Mouse (Mus musculus) ovary, postnatal 36 days (tissue): Measurements from ENCODE around the gene Ramp2.

Experiments used
- DNase-seq: peaks from one replicate; pipeline ENCODE4 v3.0.0; 2022; ENCODE audit warnings: low spot score, mixed read lengths

Ramp2 gene

DNA sequence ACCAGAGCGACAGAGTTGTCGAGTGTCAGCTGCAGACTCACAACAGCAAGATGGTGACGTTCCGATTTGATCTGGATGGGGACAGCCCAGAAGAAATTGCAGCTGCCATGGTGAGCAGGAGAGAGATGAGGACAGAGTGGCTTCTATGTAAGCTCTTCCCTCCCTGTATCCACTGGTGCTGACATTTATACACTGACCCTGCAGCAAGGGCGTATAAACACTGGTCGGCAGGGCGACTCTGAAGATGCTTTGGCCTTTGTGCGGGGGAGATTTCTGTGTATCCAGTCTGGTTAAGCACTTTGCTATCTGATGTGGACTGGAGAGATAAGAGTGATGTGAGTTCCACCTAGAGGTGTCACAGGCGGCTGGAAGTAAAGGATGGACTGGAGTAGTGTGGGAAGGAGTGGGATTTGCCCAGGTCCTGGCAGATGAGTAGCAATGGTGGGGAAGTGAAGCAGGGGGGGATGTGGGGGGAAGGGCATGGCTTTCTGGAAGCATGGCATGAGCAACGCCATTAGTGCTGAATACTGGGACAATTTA, 23.8 kb downstream of the Ramp2 start:
- DNase-seq = no peak

DNA sequence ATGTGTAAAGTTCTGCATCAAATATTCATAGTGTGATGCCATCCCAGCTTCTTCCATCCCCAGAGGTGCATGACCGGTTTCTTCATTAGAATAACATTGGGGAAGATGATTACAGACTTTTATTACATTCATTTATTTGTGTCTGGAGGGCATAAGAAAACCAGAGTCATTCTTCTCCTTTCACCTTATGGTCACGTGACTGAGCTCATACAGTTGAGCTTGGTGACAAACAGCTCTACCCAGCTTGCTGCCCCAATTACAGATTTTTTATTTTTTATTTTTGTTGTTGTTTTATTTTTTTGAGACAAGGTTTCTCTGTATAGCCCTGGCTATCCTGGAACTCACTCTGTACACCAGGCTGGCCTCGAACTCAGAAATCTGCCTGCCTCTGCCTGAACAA, 26.6 kb downstream of the Ramp2 start:
- no peak for DNase-seq

DNA sequence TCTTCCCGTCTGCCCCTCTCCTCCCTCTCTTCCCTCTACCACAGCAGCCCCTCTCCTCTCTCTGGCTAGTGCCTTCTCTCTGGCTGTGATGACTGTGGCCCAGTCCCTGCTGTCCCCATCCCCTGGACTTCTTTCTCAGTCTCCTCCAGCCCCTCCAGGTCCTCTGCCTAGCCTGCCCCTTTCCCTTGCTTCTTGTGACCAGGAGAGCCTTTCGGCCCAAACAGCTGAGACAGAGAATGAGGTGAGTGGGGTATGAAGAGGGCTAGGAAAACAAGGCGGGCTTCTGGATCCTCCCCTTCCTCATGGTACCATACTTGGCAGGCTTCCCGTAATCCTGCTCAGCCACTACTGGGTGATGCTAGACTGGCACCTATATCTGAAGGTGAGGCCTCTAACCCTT, 29.5 kb downstream of the Ramp2 start:
- no peak for DNase-seq

GRCm38 (mm10) chr11:101276319-101277070, 30.7 kb downstream of the Ramp2 start:
- no peak for DNase-seq

DNA sequence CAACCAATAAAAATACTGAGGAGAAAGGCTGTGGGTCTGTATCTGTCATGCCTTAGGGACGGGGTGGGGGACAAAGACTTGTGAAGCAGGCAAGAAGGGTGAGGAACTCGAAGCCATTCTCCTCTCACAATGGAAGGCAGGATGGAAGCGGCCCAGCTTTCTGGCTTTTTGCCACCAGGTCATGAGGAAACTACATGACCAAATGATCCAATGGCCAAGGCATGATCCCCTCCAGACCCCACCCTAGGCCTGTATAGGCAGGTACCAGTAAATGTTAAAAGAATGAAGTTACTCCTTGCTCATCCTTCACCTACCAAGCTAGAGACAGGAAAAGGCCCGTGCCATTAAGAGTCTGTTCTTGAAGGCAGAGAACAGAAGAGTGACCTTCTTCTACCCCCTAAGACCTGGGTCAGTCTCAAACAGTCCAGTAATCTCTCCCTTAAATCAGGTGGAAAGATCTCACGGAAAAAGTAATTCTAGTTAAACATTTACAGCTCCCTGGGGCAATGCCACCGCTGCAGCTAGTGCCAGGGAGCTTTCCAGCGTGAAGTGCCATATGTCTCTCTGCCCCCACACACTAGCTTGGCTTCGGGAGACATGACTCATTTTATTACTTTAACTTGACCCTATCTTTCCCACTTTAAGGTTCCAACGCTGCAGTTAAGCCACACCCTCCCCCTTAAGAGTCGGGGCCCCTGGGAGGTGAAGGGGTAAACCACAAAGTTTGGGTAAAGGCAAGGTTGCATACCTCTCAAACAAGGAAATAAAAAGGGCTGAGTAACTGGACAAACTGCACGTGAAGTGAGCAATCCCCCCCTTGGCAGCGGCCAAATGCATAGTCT, 31.8 kb downstream of the Ramp2 start:
- DNase-seq = no peak

DNA sequence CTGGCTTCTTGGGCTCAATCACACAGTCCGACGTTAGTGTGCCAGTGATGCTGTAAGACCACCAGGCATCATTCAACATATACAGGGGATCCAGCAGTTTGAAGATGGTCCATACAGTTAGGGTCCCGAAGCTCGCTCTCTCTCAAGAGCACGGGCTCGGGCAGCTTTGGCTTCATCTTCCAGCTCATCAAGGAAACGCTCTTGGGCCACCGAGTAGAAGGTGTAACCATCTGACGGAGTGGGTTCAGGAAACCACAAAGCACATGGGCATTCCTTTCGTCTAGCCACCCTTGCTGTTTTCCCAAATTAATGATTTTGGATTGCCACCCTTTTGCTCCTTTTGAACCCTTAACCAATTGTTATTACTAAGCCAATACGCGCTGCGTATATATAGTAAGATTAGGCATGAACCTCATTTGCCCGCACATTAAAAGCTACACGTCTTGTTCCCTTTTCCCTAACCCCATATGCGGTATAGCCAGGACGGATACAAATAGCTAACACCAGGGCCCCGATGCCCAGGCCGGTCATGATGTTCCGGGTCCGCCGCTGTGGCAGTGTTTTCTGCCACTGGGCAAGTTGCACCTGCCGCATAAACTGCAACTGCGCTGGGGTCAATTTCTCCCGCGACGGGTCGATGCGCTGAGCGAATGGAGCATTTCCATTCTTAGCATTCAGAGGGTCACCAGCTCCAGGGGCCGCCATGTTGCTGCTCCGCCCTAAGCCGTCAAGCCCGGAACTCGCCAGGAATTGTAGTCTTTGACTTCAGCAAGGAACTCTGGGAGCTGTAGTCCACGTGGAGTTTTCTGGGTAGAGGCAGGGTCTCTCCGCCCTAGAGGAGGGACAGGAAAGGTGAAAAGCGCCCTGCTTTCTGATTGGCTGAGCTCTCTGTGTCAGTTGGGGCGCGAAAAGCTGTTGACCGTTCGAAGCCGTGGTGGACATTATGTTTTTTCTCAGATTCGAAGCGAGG, 32.7 kb downstream of the Ramp2 start, which contains the start of the genes Cntd1 and Coa3:
Cntd1 (plus strand) TSS at position 790 of the 970 bp plus-strand sequence.
Coa3 (minus strand) TSS at position 892 of the 970 bp plus-strand sequence.
- DNase-seq = peak; percentile 78

DNA sequence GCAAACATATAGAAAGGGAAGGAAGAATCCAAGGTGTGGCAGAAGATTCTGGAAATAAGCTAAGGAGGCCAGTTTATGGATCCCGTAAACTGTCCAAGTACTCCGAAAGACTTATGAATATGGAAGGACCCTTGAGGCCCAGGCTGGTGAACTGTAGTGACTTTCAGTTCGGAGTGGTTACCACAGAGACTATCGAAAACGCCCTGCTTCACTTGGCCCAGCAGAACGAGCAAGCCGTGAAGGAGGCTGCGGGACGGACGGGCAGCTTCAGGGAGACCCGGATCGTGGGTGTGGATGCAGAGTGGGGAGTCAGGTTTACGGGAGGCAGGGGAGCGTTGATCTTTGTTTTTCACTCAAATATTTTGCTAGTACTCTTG, 33.4 kb downstream of the Ramp2 start:
- no peak for DNase-seq

- no peak for DNase-seq
These were observed 35.0 kb downstream of the Ramp2 start for GRCm38 (mm10) chr11:101280837-101281236.

GRCm38 (mm10) chr11:101282896-101283295, 37.1 kb downstream of the Ramp2 start:
- DNase-seq = no peak

- DNase-seq = no peak
These were observed 38.0 kb downstream of the Ramp2 start for GRCm38 (mm10) chr11:101283805-101284204.

- peak; percentile 40 for DNase-seq
These were observed 41.5 kb downstream of the Ramp2 start for GRCm38 (mm10) chr11:101287306-101287705.

- no peak for DNase-seq
These were observed 45.4 kb downstream of the Ramp2 start for GRCm38 (mm10) chr11:101291231-101291630.

GRCm38 (mm10) chr11:101295191-101295590, 49.4 kb downstream of the Ramp2 start:
- DNase-seq = no peak

- no peak for DNase-seq
These were observed 55.1 kb downstream of the Ramp2 start for GRCm38 (mm10) chr11:101300881-101301280.

- DNase-seq = no peak
These were observed 55.6 kb downstream of the Ramp2 start for GRCm38 (mm10) chr11:101301299-101302003.

DNA sequence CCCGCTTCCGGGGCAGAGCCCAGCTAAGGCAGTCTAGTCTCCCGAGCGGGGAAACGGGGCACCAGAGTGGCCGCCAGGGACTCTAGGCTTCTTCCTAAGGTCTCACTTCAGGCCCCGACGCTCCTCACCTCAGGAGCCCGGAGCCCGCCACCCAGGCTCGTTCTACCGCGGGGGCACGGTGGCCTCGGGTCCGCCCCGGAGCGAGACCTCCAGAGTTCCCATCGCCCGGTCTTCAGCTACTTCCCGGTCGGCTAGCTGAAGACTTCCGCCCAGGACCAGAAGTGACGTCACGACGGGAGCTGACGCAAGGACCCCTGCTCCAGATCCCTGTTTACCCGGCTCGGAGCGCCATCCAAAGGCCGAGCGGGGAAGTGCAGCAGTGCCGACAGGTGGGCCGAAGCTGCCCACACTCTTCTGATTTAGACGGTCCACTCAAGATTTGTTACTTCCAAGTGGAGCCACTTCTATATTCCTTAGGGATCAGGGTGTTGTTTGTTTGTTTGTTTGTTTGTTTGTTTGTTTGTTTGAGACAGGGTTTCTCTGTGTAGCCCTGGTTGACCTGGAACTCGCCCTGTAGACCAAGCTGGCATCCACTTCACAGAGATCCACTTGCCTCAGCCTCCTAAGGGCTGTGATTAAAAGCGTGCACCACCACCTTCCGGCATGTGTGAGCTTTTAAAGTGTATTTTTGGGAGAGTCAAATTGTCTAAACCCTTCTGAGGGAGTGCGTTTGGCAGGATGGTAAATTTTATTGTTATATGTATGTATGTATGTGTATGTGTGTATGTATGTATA, 56.4 kb downstream of the Ramp2 start, which contains the start of gene Becn1:
Becn1 (minus strand) TSS at position 283 of the 795 bp plus-strand sequence.
- peak; percentile 94 for DNase-seq

DNA sequence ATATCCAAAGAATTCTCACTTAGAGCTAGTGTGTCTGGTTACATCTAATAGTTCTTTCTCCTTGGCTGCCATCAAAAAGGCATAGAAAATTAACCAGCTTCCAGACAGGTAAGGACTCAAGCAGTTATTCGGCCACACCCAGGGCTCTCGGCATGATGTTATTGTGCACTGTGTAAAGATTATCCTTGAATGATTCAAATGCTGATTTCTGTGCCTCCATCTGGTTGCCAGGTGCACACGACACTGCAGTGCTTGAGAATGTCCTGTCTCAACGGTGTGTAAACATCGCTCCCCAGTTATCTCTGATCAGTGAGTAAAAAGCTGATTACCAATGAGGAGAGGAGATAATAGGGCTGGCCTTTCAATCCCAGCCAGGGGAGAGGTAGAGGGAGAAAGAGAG, 61.9 kb downstream of the Ramp2 start:
- DNase-seq = no peak
